Mouse (Mus musculus) adrenal gland, adult 8-10 months (tissue): ENCODE data around the gene Slco4a1. TPM values are rescaled to one million over a fixed set of nuclear protein-coding genes. Genes with fewer than 3 reads are reported as not detected.

ENCODE experiments used
- DNase-seq: peaks from one replicate; pipeline ENCODE4 v3.0.0; 2022
- total RNA-seq, 4 experiments: library from RNA; stranded (reverse); gene quantifications; 2 replicates each; pipeline ENCODE4 v1.2.4; 2022

The Slco4a1 gene
- total RNA-seq = under 1 TPM in 3 of 4 experiments, not detected in 1; 0.67 to 0.81 (median 0.73) TPM

- DNase-seq = peak; percentile 76
Observed at GRCm38 (mm10) chr2:180455723-180456698, at the start of gene Slco4a1. Slco4a1 (plus strand) TSS chr2:180456245.

- DNase-seq = no peak
Observed at GRCm38 (mm10) chr2:180408410-180408809, 47.6 kb upstream of the Slco4a1 start.

- no peak for DNase-seq
Observed at GRCm38 (mm10) chr2:180410432-180410831, 45.6 kb upstream of the Slco4a1 start.

GRCm38 (mm10) chr2:180411013-180411412 is 45.0 kb upstream of the Slco4a1 start:
- no peak for DNase-seq

- DNase-seq = no peak
Observed at GRCm38 (mm10) chr2:180415627-180416026, 40.4 kb upstream of the Slco4a1 start.

- no peak for DNase-seq
Observed at GRCm38 (mm10) chr2:180417731-180418130, 38.3 kb upstream of the Slco4a1 start.

GRCm38 (mm10) chr2:180420641-180421040 is 35.4 kb upstream of the Slco4a1 start:
- no peak for DNase-seq

GRCm38 (mm10) chr2:180425115-180425514 is 30.9 kb upstream of the Slco4a1 start:
- DNase-seq = no peak

GRCm38 (mm10) chr2:180427073-180427472 is 29.0 kb upstream of the Slco4a1 start:
- DNase-seq = no peak

GRCm38 (mm10) chr2:180428331-180428730 is 27.7 kb upstream of the Slco4a1 start:
- DNase-seq = no peak

GRCm38 (mm10) chr2:180430648-180431047 is 25.4 kb upstream of the Slco4a1 start:
- no peak for DNase-seq

GRCm38 (mm10) chr2:180432042-180432668 is 23.9 kb upstream of the Slco4a1 start:
- peak; percentile 33 for DNase-seq

GRCm38 (mm10) chr2:180432751-180433150 is 23.3 kb upstream of the Slco4a1 start:
- no peak for DNase-seq

- DNase-seq = no peak
Observed at GRCm38 (mm10) chr2:180433350-180433749, 22.7 kb upstream of the Slco4a1 start.

GRCm38 (mm10) chr2:180435341-180435926 is 20.6 kb upstream of the Slco4a1 start:
- no peak for DNase-seq

GRCm38 (mm10) chr2:180437149-180437864 is 18.7 kb upstream of the Slco4a1 start:
- no peak for DNase-seq

GRCm38 (mm10) chr2:180439791-180440190 is 16.3 kb upstream of the Slco4a1 start:
- no peak for DNase-seq

- no peak for DNase-seq
Observed at GRCm38 (mm10) chr2:180440596-180441332, 15.3 kb upstream of the Slco4a1 start.

- no peak for DNase-seq
Observed at GRCm38 (mm10) chr2:180442061-180442460, 14.0 kb upstream of the Slco4a1 start.

GRCm38 (mm10) chr2:180443861-180444260 is 12.2 kb upstream of the Slco4a1 start:
- DNase-seq = no peak

GRCm38 (mm10) chr2:180444957-180445785 is 10.9 kb upstream of the Slco4a1 start:
- DNase-seq = no peak
